Mouse (Mus musculus): ENCODE measurements at regions not wholly inside any gene's neighbourhood (a gene's known extent, or its start where the extent isn't known, plus 50 kb on each side); places are given as distances from the start of the nearest gene placed in this dataset.

DNA sequence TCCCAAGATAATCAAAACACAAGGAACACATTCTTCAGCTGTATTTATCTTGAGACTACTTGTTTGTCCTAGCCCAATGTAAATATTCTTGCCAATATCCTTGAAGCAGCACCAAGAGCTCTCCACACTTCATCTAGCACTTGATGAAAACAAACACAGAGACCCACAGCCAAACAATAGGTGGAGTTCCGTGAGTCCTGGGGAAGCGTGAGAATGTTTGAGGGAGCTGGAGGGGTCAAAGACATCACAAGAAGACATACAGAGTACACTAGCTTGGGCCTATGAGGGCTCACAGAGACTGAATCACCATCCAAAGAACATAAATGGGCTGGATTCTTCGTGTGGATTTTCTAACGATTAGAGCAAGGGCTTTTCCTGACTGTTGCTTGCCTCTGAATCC is 356.7 kb downstream of the Cdh10 start:
- TF ChIP-seq CTCF (IDR thresholded peaks at IDR 0.05; ENCODE audit: low read depth): no peak
- no peak for TF ChIP-seq EP300 (IDR thresholded peaks at IDR 0.05; ENCODE audit: low read depth)

All from heart, postnatal 0 days (tissue).